1 mouse cellular context compared by ENCODE assay signal in genomic region chr2:155265526-155265925, GRCm38 (mm10).
TF ChIP-seq lines count a peak whose summit lies in the region.

No protein-coding gene starts in this region.

TF ChIP-seq in myocyte, 11 proteins besides CTCF, POLR2A, EP300 and RAD21 (continued from another document):
- TF ChIP-seq TCF12 (IDR thresholded peaks at IDR 0.05; ENCODE audit: insufficient read depth, poor library complexity, severe bottlenecking) (peak; percentile 92), USF1 (IDR thresholded peaks at IDR 0.05; ENCODE audit: low read depth) (no peak), CEBPB (IDR thresholded peaks at IDR 0.05; ENCODE audit: insufficient read depth, poor library complexity, severe bottlenecking) (no peak)
